Comparison of ENCODE assay signal across 8 mouse cellular contexts in genomic region chr13:34133326-34134071, GRCm38 (mm10). TPM values are rescaled to one million over a fixed set of nuclear protein-coding genes. Genes with fewer than 3 reads are reported as not detected.
DNase-seq lines count a peak whose midpoint lies in the region; ATAC-seq lines count a peak whose summit lies in the region.

No protein-coding gene starts in this region.

- peak overlapping the region; percentile 100 for H3K9ac ChIP-seq in midbrain, embryonic 16.5 days (ENCODE audit: low read depth, low read length)

- peak overlapping the region; percentile 98 for H3K27ac ChIP-seq in hindbrain, embryonic 10.5 days
- peak overlapping the region; percentile 100 for H3K27ac ChIP-seq in midbrain, embryonic 16.5 days (ENCODE audit: low read length)

- H3K4me1 ChIP-seq in hindbrain, embryonic 10.5 days (replicated peaks) = peaks cover 57% of the 10 kb centered on the region
- peaks cover 28% of the 10 kb centered on the region for H3K4me1 ChIP-seq in midbrain, embryonic 16.5 days (ENCODE audit: control insufficient read depth, insufficient read depth, low read length)

- no peaks in the 10 kb centered on the region for H3K27me3 ChIP-seq in hindbrain, embryonic 10.5 days (ENCODE audit: insufficient read depth, poor library complexity, severe bottlenecking)
- H3K27me3 ChIP-seq in midbrain, embryonic 16.5 days (ENCODE audit: control insufficient read depth, insufficient read depth, low read depth, low read length) = no peaks in the 10 kb centered on the region

- 4% methylated on average over 15 of the region's 15 CpGs for WGBS in hindbrain, embryonic 10.5 days
- under 1% methylated on average over 15 of the region's 15 CpGs for WGBS in midbrain, embryonic 16.5 days

- no peak for ATAC-seq in midbrain, embryonic 16.5 days

- H3K4me2 ChIP-seq in midbrain, embryonic 16.5 days (ENCODE audit: low read length) = peak overlapping the region; percentile 76

- H3K9me3 ChIP-seq in hindbrain, embryonic 10.5 days = no peaks in the 10 kb centered on the region
- H3K9me3 ChIP-seq in midbrain, embryonic 16.5 days (replicated peaks; ENCODE audit: control insufficient read depth, low read length, poor library complexity, severe bottlenecking) = no peaks in the 10 kb centered on the region

- peak overlapping the region; percentile 90 for H3K4me3 ChIP-seq in hindbrain, embryonic 10.5 days
- peak overlapping the region; percentile 89 for H3K4me3 ChIP-seq in midbrain, embryonic 16.5 days (ENCODE audit: low read depth, low read length)

- peak; percentile 21 for DNase-seq in kidney, postnatal 14 days
- DNase-seq in kidney, adult 18-20 months = no peak
- peak; percentile 79 for DNase-seq in embryo, embryonic 11 days
- DNase-seq in hindbrain, embryonic 10.5 days (ENCODE audit: low spot score) = peak; percentile 82
- DNase-seq in frontal cortex, postnatal 25 days (ENCODE audit: low spot score in 2 of 2) = no peak
- no peak for DNase-seq in B cell, adult 2 months
- no peak for DNase-seq in thymus, postnatal 36 days

- H3K36me3 ChIP-seq in hindbrain, embryonic 10.5 days = peaks cover 10% of the 10 kb centered on the region
- no peaks in the 10 kb centered on the region for H3K36me3 ChIP-seq in midbrain, embryonic 16.5 days (ENCODE audit: control insufficient read depth, insufficient read depth, low read length)

RNA-seq across cellular contexts. Expression of gene Tubb2b, which starts 3.2 kb away (rescaled TPM):
- 187 and 370 TPM in 2 replicates for polyA plus RNA-seq in hindbrain, embryonic 10.5 days (2016; fragmentation: Nextera tagmentation; extraction: Ambion mirVana)
- 1,230 and 1,315 TPM in 2 replicates for polyA plus RNA-seq in midbrain, embryonic 16.5 days (2015; fragmentation: Nextera tagmentation; extraction: Ambion mirVana)

RNA-seq across cellular contexts. Expression of gene Psmg4, which starts 29.3 kb away (rescaled TPM):
- polyA plus RNA-seq in hindbrain, embryonic 10.5 days (2016; fragmentation: Nextera tagmentation; extraction: Ambion mirVana) = 115 and 116 TPM in 2 replicates
- polyA plus RNA-seq in midbrain, embryonic 16.5 days (2015; fragmentation: Nextera tagmentation; extraction: Ambion mirVana) = 71.6 and 74.6 TPM in 2 replicates

RNA-seq across cellular contexts. Expression of gene Tubb2a, which starts 55.7 kb away (rescaled TPM):
- polyA plus RNA-seq in hindbrain, embryonic 10.5 days (2016; fragmentation: Nextera tagmentation; extraction: Ambion mirVana) = 202 and 435 TPM in 2 replicates
- 3,297 and 3,828 TPM in 2 replicates for polyA plus RNA-seq in midbrain, embryonic 16.5 days (2015; fragmentation: Nextera tagmentation; extraction: Ambion mirVana)

Comparison
In these comparisons a context has a peak if more than half of its experiments do, and no peak if none do; other contexts are left out.
1. DNase-seq: peak in kidney, postnatal 14 days (single experiment), embryo, embryonic 11 days (single experiment) and hindbrain, embryonic 10.5 days (single experiment); none in kidney, adult 18-20 months (single experiment), frontal cortex, postnatal 25 days (0 of 2), B cell, adult 2 months (0 of 2) and thymus, postnatal 36 days (0 of 2).